Mouse (Mus musculus): Measurements from ENCODE around the gene Cep85l. TPM values are rescaled to one million over a fixed set of nuclear protein-coding genes. Genes with fewer than 3 reads are reported as not detected.

Gene Cep85l
- 2.6 TPM for polyA plus RNA-seq (2017; shearing (Covaris generic))

GRCm38 (mm10) chr10:53379709-53380106 lies at the start of gene Cep85l:
TSS of gene Cep85l (minus strand) at chr10:53379947.

GRCm38 (mm10) chr10:53337162-53337923 lies 42.4 kb downstream of the Cep85l start, which contains the start of gene Pln:
TSS of gene Pln (plus strand) at chr10:53337667.

Other genes with a start within 250 kb of the Cep85l start
- gene Pln, start 42.3 kb downstream of the Cep85l start, polyA plus RNA-seq (2017; shearing (Covaris generic)) = 1.8 TPM
- 17.7 TPM for gene Asf1a, start 216.8 kb upstream of the Cep85l start, polyA plus RNA-seq (2017; shearing (Covaris generic))